Mouse (Mus musculus) liver, embryonic 16.5 days (tissue): ENCODE measurements around the gene Schip1. TPM values are rescaled to one million over a fixed set of nuclear protein-coding genes. Genes with fewer than 3 reads are reported as not detected.

Experiments
- ATAC-seq: fragments of 200-750 bp; cut with Nextera tagmentation; 2 replicates; pipeline ENCODE4 v1.8.0; 2017; ENCODE audit warnings: low read depth, mild to moderate bottlenecking, moderate number of reproducible peaks, moderate library complexity
- H3K27ac ChIP-seq: fragments of 300-500 bp; sonication (generic); 2 replicates; pipeline ENCODE4 v1.5.1; 2014; ENCODE audit warnings: mild to moderate bottlenecking, low read length
- H3K27me3 ChIP-seq: fragments of 300-500 bp; sonication (generic); 2 replicates; pipeline ENCODE4 v1.6.1; 2014; ENCODE audit warnings: low read depth, low read length, mixed read lengths; ENCODE audit not compliant: control insufficient read depth, insufficient read depth
- H3K36me3 ChIP-seq: fragments of 300-500 bp; sonication (generic); 2 replicates; pipeline ENCODE4 v1.6.1; 2014; ENCODE audit warnings: mild to moderate bottlenecking; ENCODE audit not compliant: control insufficient read depth, insufficient read depth
- H3K4me1 ChIP-seq: fragments of 300-500 bp; sonication (generic); 2 replicates; pipeline ENCODE4 v1.6.1; 2014; ENCODE audit warnings: low read depth, low read length, mixed read lengths; ENCODE audit not compliant: control insufficient read depth
- H3K4me2 ChIP-seq: fragments of 300-500 bp; sonication (generic); 2 replicates; pipeline ENCODE4 v1.6.1; 2014; ENCODE audit warnings: low read depth, low read length, mixed read lengths
- H3K4me3 ChIP-seq: fragments of 300-500 bp; sonication (generic); 2 replicates; pipeline ENCODE4 v1.5.1; 2014; ENCODE audit warnings: low read depth, mild to moderate bottlenecking, low read length
- H3K9ac ChIP-seq: fragments of 300-500 bp; sonication (generic); 2 replicates; pipeline ENCODE4 v1.6.1; 2014; ENCODE audit warnings: low read depth, low read length
- H3K9me3 ChIP-seq: fragments of 300-500 bp; sonication (generic); replicated peaks from 2 replicates; pipeline ENCODE4 v1.6.1; 2016; ENCODE audit warnings: low read length; ENCODE audit not compliant: control insufficient read depth
- WGBS: fragments of 180-500 bp; shearing (Covaris S2); extraction: QIAGEN DNeasy Blood & Tissue Kit; methylation state at CpG from one replicate; pipeline ENCODE4 v1.1.7; 2014; ENCODE audit not compliant: insufficient replicate concordance; 5-methylcytosine and 5-hydroxymethylcytosine counted together
- polyA plus RNA-seq: library from polyadenylated mRNA; unstranded; fragments of >200 nt; fragmentation: Nextera tagmentation; extraction: Ambion mirVana; gene quantifications from 2 replicates; pipeline ENCODE4 v1.2.1, GENCODE M21; 2015

The Schip1 gene
- polyA plus RNA-seq, 1 experiment from 2014 or later, result 1.8 TPM

- Histone ChIP-seq H3K9me3 (no peaks in the 10 kb centered on the region), H3K36me3 (no peaks in the 10 kb centered on the region), H3K9ac (no peak overlapping the region), H3K27me3 (no peaks in the 10 kb centered on the region), H3K27ac (no peak overlapping the region), H3K4me2 (no peak overlapping the region), H3K4me3 (no peak overlapping the region), H3K4me1 (no peaks in the 10 kb centered on the region)
- no peak for ATAC-seq
- WGBS, result 55% methylated on average over 7 of the region's 7 CpGs
Observed at GRCm38 (mm10) chr3:68377452-68378198, 313.0 kb downstream of the Schip1 start.

GRCm38 (mm10) chr3:68378799-68379198 is 314.2 kb downstream of the Schip1 start:
- ATAC-seq, result no peak
- Histone ChIP-seq H3K9me3 (no peaks in the 10 kb centered on the region), H3K27ac (no peak overlapping the region), H3K4me2 (no peak overlapping the region), H3K36me3 (no peaks in the 10 kb centered on the region), H3K4me3 (no peak overlapping the region), H3K27me3 (no peaks in the 10 kb centered on the region), H3K4me1 (no peaks in the 10 kb centered on the region), H3K9ac (no peak overlapping the region)
- 45% methylated on average over 2 of the region's 2 CpGs for WGBS

GRCm38 (mm10) chr3:68379242-68379641 is 314.6 kb downstream of the Schip1 start:
- Histone ChIP-seq H3K4me2 (no peak overlapping the region), H3K9me3 (no peaks in the 10 kb centered on the region), H3K4me1 (no peaks in the 10 kb centered on the region), H3K27ac (no peak overlapping the region), H3K9ac (no peak overlapping the region), H3K27me3 (no peaks in the 10 kb centered on the region), H3K36me3 (no peaks in the 10 kb centered on the region), H3K4me3 (no peak overlapping the region)
- ATAC-seq, result no peak
- 49% methylated on average over 7 of the region's 7 CpGs for WGBS

GRCm38 (mm10) chr3:68383672-68384071 is 319.1 kb downstream of the Schip1 start:
- Histone ChIP-seq H3K36me3 (no peaks in the 10 kb centered on the region), H3K4me3 (no peak overlapping the region), H3K27ac (no peak overlapping the region), H3K9me3 (no peaks in the 10 kb centered on the region), H3K4me1 (no peaks in the 10 kb centered on the region), H3K27me3 (no peaks in the 10 kb centered on the region), H3K4me2 (no peak overlapping the region), H3K9ac (no peak overlapping the region)
- ATAC-seq, result no peak

GRCm38 (mm10) chr3:68385544-68385943 is 320.9 kb downstream of the Schip1 start:
- WGBS, result 73% methylated on average over 3 of the region's 3 CpGs

GRCm38 (mm10) chr3:68388023-68388422 is 323.4 kb downstream of the Schip1 start:
- no peak overlapping the region for H3K9ac ChIP-seq
- no peaks in the 10 kb centered on the region for H3K27me3 ChIP-seq
- H3K27ac ChIP-seq, result no peak overlapping the region
- H3K9me3 ChIP-seq, result no peaks in the 10 kb centered on the region
- no peak for ATAC-seq
- no peak overlapping the region for H3K4me2 ChIP-seq
- no peaks in the 10 kb centered on the region for H3K4me1 ChIP-seq
- H3K36me3 ChIP-seq, result no peaks in the 10 kb centered on the region
- no peak overlapping the region for H3K4me3 ChIP-seq
- 73% methylated on average over 3 of the region's 3 CpGs for whole genome bisulfite sequencing

More at GRCm38 (mm10) chr3:68385544-68385943, 320.9 kb downstream of the Schip1 start:
- ATAC-seq, result no peak
- Histone ChIP-seq H3K9me3 (no peaks in the 10 kb centered on the region), H3K36me3 (no peaks in the 10 kb centered on the region), H3K4me3 (no peak overlapping the region), H3K27me3 (no peaks in the 10 kb centered on the region), H3K27ac (no peak overlapping the region), H3K4me2 (no peak overlapping the region), H3K4me1 (no peaks in the 10 kb centered on the region), H3K9ac (no peak overlapping the region)

GRCm38 (mm10) chr3:68393578-68393977 is 329.0 kb downstream of the Schip1 start:
- H3K27me3 ChIP-seq, result no peaks in the 10 kb centered on the region
- H3K27ac ChIP-seq, result no peak overlapping the region
- no peak overlapping the region for H3K4me2 ChIP-seq
- WGBS, result 41% methylated on average over 2 of the region's 2 CpGs
- no peaks in the 10 kb centered on the region for H3K9me3 ChIP-seq
- no peak overlapping the region for H3K9ac ChIP-seq
- no peak for ATAC-seq
- H3K36me3 ChIP-seq, result no peaks in the 10 kb centered on the region
- no peaks in the 10 kb centered on the region for H3K4me1 ChIP-seq
- H3K4me3 ChIP-seq, result no peak overlapping the region

GRCm38 (mm10) chr3:68398691-68399090 is 334.1 kb downstream of the Schip1 start:
- Histone ChIP-seq H3K4me3 (no peak overlapping the region), H3K9me3 (no peaks in the 10 kb centered on the region), H3K27ac (no peak overlapping the region), H3K36me3 (no peaks in the 10 kb centered on the region), H3K4me2 (no peak overlapping the region), H3K27me3 (no peaks in the 10 kb centered on the region), H3K9ac (no peak overlapping the region), H3K4me1 (no peaks in the 10 kb centered on the region)
- WGBS, result 50% methylated on average over 3 of the region's 3 CpGs
- no peak for ATAC-seq

- Histone ChIP-seq H3K36me3 (no peaks in the 10 kb centered on the region), H3K4me1 (no peaks in the 10 kb centered on the region), H3K4me2 (no peak overlapping the region), H3K27ac (no peak overlapping the region), H3K9me3 (no peaks in the 10 kb centered on the region), H3K4me3 (no peak overlapping the region), H3K9ac (no peak overlapping the region), H3K27me3 (no peaks in the 10 kb centered on the region)
- 61% methylated on average over 7 of the region's 7 CpGs for WGBS
- ATAC-seq, result no peak
Observed at GRCm38 (mm10) chr3:68400121-68400520, 335.5 kb downstream of the Schip1 start.
